Mouse (Mus musculus) heart, embryonic 12.5 days (tissue): ENCODE results near the gene Ppp1r14b. TPM values are rescaled to one million over a fixed set of nuclear protein-coding genes. Genes with fewer than 3 reads are reported as not detected.

ENCODE experiments used
- polyA plus RNA-seq: library from polyadenylated mRNA; unstranded; fragments of >200 nt; fragmentation: Nextera tagmentation; extraction: Ambion mirVana; gene quantifications from 2 replicates; pipeline ENCODE4 v1.2.1, GENCODE M21; 2016

Gene Ppp1r14b
- polyA plus RNA-seq, 1 experiment from 2014 or later: 198 TPM

Other genes with a start within 250 kb of the Ppp1r14b start
- gene Rps6ka4, start 134.3 kb upstream of the Ppp1r14b start, polyA plus RNA-seq: 14.8 and 19.3 TPM in 2 replicates
- 0.47 and 0.55 TPM in 2 replicates for gene Ccdc88b, start 116.8 kb upstream of the Ppp1r14b start, polyA plus RNA-seq
- gene Trmt112, start 65.3 kb upstream of the Ppp1r14b start, polyA plus RNA-seq: 85.9 and 92.9 TPM in 2 replicates
- gene Prdx5, start 64.9 kb upstream of the Ppp1r14b start, polyA plus RNA-seq: 202 and 218 TPM in 2 replicates
- gene Esrra, start 53.2 kb upstream of the Ppp1r14b start, polyA plus RNA-seq: 27.4 and 30.2 TPM in 2 replicates
- gene Catsperz, start 49.6 kb upstream of the Ppp1r14b start, polyA plus RNA-seq: 2.2 and 2.3 TPM in 2 replicates
- gene Kcnk4, start 40.5 kb upstream of the Ppp1r14b start, polyA plus RNA-seq: 0.14 and 0.29 TPM in 2 replicates
- gene Bad, start 33.1 kb upstream of the Ppp1r14b start, polyA plus RNA-seq: 53.4 and 54.5 TPM in 2 replicates
- gene Gpr137, start 32.5 kb upstream of the Ppp1r14b start, polyA plus RNA-seq: 21.0 and 23.7 TPM in 2 replicates
- 26.6 and 28.9 TPM in 2 replicates for gene Plcb3, start 1.5 kb downstream of the Ppp1r14b start, polyA plus RNA-seq
- 73.3 and 81.9 TPM in 2 replicates for gene Fkbp2, start 5.5 kb downstream of the Ppp1r14b start, polyA plus RNA-seq
- gene Vegfb, start 12.7 kb downstream of the Ppp1r14b start, polyA plus RNA-seq: 126 and 136 TPM in 2 replicates
- gene Dnajc4, start 17.6 kb downstream of the Ppp1r14b start, polyA plus RNA-seq: 32.7 and 33.9 TPM in 2 replicates
- gene Nudt22, start 21.1 kb downstream of the Ppp1r14b start, polyA plus RNA-seq: 22.4 and 23.6 TPM in 2 replicates
- 13.3 and 14.3 TPM in 2 replicates for gene Trpt1, start 21.2 kb downstream of the Ppp1r14b start, polyA plus RNA-seq
- gene Fermt3, start 44.5 kb downstream of the Ppp1r14b start, polyA plus RNA-seq: 9.3 and 11.7 TPM in 2 replicates
- 228 and 236 TPM in 2 replicates for gene Stip1, start 65.0 kb downstream of the Ppp1r14b start, polyA plus RNA-seq
- 29.0 and 30.0 TPM in 2 replicates for gene Macrod1, start 81.8 kb downstream of the Ppp1r14b start, polyA plus RNA-seq
- 0.81 and 0.87 TPM in 2 replicates for gene Flrt1, start 130.8 kb downstream of the Ppp1r14b start, polyA plus RNA-seq
- 151 and 154 TPM in 2 replicates for gene Otub1, start 231.3 kb downstream of the Ppp1r14b start, polyA plus RNA-seq
- 2,134 and 2,138 TPM in 2 replicates for gene Cox8a, start 242.6 kb downstream of the Ppp1r14b start, polyA plus RNA-seq